Mouse (Mus musculus) spleen, adult 2 months (tissue): Measurements from ENCODE around the gene Prss50. TPM values are rescaled to one million over a fixed set of nuclear protein-coding genes. Genes with fewer than 3 reads are reported as not detected.
"Not testable (repeated sequence)": the region's sequence is repeated elsewhere in the genome, so short reads cannot be mapped to it uniquely, and the experiment has no call there.

Experiments used
- DNase-seq, 2 experiments: peaks; one replicate each; pipeline versions ENCODE4 v3.0.0 to v3.0.0-alpha.2; 2012 to 2021; ENCODE audit warnings: low spot score in 2 of 2, low read depth in 1 of 2
- H3K27ac ChIP-seq: fragments of 200-500 bp; 2 replicates; pipeline ENCODE4 v1.5.1; 2012; ENCODE audit warnings: low read length, inconsistent platforms; ENCODE audit not compliant: insufficient read depth
- H3K27me3 ChIP-seq: fragments of 200-500 bp; 2 replicates; pipeline ENCODE4 v1.6.1; 2012; ENCODE audit warnings: mild to moderate bottlenecking, moderate library complexity, low read length, inconsistent platforms; ENCODE audit not compliant: control insufficient read depth, insufficient read depth
- H3K36me3 ChIP-seq: fragments of 200-500 bp; 2 replicates; pipeline ENCODE4 v1.6.1; 2012; ENCODE audit warnings: mild to moderate bottlenecking, low read length, inconsistent platforms; ENCODE audit not compliant: control insufficient read depth, insufficient read depth
- H3K4me1 ChIP-seq: fragments of 200-500 bp; 2 replicates; pipeline ENCODE4 v1.6.1; 2011; ENCODE audit warnings: inconsistent platforms; ENCODE audit not compliant: control insufficient read depth, insufficient read depth, insufficient read length
- H3K4me3 ChIP-seq: fragments of 200-500 bp; 2 replicates; pipeline ENCODE4 v1.5.1; 2011; ENCODE audit warnings: mild to moderate bottlenecking, inconsistent platforms; ENCODE audit not compliant: insufficient read depth, insufficient read length; ENCODE audit errors: extremely low read depth
- CTCF ChIP-seq: fragments of 200-500 bp; IDR thresholded peaks from 2 replicates; pipeline ENCODE4 v1.5.1; 2011; ENCODE audit warnings: mild to moderate bottlenecking, inconsistent platforms; ENCODE audit not compliant: insufficient read depth, insufficient read length, insufficient replicate concordance; ENCODE audit errors: extremely low read depth
- POLR2A ChIP-seq: fragments of 200-500 bp; IDR thresholded peaks from 2 replicates; pipeline ENCODE4 v1.6.1; 2011; ENCODE audit warnings: low read depth, low read length, inconsistent platforms
- WGBS: fragments of 180-500 bp; shearing (Covaris S2); methylation state at CpG from one replicate; pipeline ENCODE4 v1.1.7; 2018; 5-methylcytosine and 5-hydroxymethylcytosine counted together
- polyA plus RNA-seq: library from polyadenylated mRNA; depleted of rRNA; stranded (reverse); fragments of >200 nt; gene quantifications from 2 replicates; pipeline ENCODE4 v1.2.3, GENCODE M21; 2012; rRNA removed

Prss50 gene
- 3.5 and 5.5 TPM in 2 replicates for polyA plus RNA-seq

GRCm38 (mm10) chr9:110857781-110858472, at the start of gene Prss50:
Gene Prss50, plus strand, starts transcription at chr9:110857967.
- Histone ChIP-seq H3K36me3 (no peaks in the 10 kb centered on the region), H3K27ac (no peak within 1 kb of the TSS), H3K4me3 (no peak within 1 kb of the TSS), H3K4me1 (peaks cover 4% of the 10 kb centered on the region; the same call in 1 of the 2 replicates), H3K27me3 (peaks cover 7% of the 10 kb centered on the region; the same call in 1 of the 2 replicates)
- WGBS, result 32% methylated on average over 49 of the region's 50 CpGs
- no peak for DNase-seq
- TF ChIP-seq POLR2A (no peak), CTCF (peak; percentile 7; the same call in 1 of the 2 replicates)

GRCm38 (mm10) chr9:110810051-110810450, 47.7 kb upstream of the Prss50 start:
- Histone ChIP-seq H3K36me3 (no peaks in the 10 kb centered on the region), H3K4me1 (no peaks in the 10 kb centered on the region), H3K27ac (no peak overlapping the region), H3K27me3 (no peaks in the 10 kb centered on the region), H3K4me3 (no peak overlapping the region)
- DNase-seq, result no peak
- 95% methylated on average over 4 of the region's 4 CpGs for WGBS
- no peak for TF ChIP-seq CTCF
- no peak for TF ChIP-seq POLR2A

GRCm38 (mm10) chr9:110813789-110814188, 44.0 kb upstream of the Prss50 start, which contains the start of gene Prss44:
Gene Prss44, plus strand, starts transcription at chr9:110813994.
- Histone ChIP-seq H3K36me3 (no peaks in the 10 kb centered on the region), H3K27ac (no peak within 1 kb of the TSS), H3K27me3 (no peaks in the 10 kb centered on the region), H3K4me1 (no peaks in the 10 kb centered on the region), H3K4me3 (no peak within 1 kb of the TSS)
- 72% methylated on average over 18 of the region's 18 CpGs for WGBS
- DNase-seq, result no peak
- TF ChIP-seq POLR2A (no peak), CTCF (no peak)

GRCm38 (mm10) chr9:110820546-110820945, 37.2 kb upstream of the Prss50 start:
- H3K36me3 ChIP-seq, H3K4me3 ChIP-seq, H3K27ac ChIP-seq, H3K4me1 ChIP-seq, H3K27me3 ChIP-seq, DNase-seq: not testable (repeated sequence)

GRCm38 (mm10) chr9:110821436-110821835, 36.3 kb upstream of the Prss50 start:
- no peaks in the 10 kb centered on the region for H3K36me3 ChIP-seq
- no peak for DNase-seq

GRCm38 (mm10) chr9:110825426-110825825, 32.3 kb upstream of the Prss50 start:
- no peak for DNase-seq
- Histone ChIP-seq H3K4me3 (no peak overlapping the region), H3K27ac (no peak overlapping the region), H3K27me3 (no peaks in the 10 kb centered on the region), H3K36me3 (no peaks in the 10 kb centered on the region), H3K4me1 (no peaks in the 10 kb centered on the region)
- 68% methylated on average over 4 of the region's 4 CpGs for WGBS
- TF ChIP-seq POLR2A (no peak), CTCF (no peak)

More at GRCm38 (mm10) chr9:110821436-110821835, 36.3 kb upstream of the Prss50 start:
- no peak overlapping the region for H3K4me3 ChIP-seq
- no peaks in the 10 kb centered on the region for H3K4me1 ChIP-seq
- H3K27me3 ChIP-seq, result no peaks in the 10 kb centered on the region
- TF ChIP-seq CTCF (no peak), POLR2A (no peak)
- H3K27ac ChIP-seq, result no peak overlapping the region
- 90% methylated on average over 7 of the region's 7 CpGs for WGBS

- DNase-seq, result peak in 1 of 2 experiments; percentile 5
- Histone ChIP-seq H3K27ac (no peak overlapping the region), H3K27me3 (no peaks in the 10 kb centered on the region), H3K4me1 (no peaks in the 10 kb centered on the region), H3K4me3 (no peak overlapping the region), H3K36me3 (no peaks in the 10 kb centered on the region)
- WGBS, result 14% methylated on average over 7 of the region's 7 CpGs
- TF ChIP-seq POLR2A (no peak), CTCF (no peak)
Measured at GRCm38 (mm10) chr9:110825832-110826231, 31.9 kb upstream of the Prss50 start.
